Mouse (Mus musculus): ENCODE results near the gene Stac2. TPM values are rescaled to one million over a fixed set of nuclear protein-coding genes. Genes with fewer than 3 reads are reported as not detected.

The Stac2 gene
- total RNA-seq, 2 experiments from 2014 or later, result not detected

DNA sequence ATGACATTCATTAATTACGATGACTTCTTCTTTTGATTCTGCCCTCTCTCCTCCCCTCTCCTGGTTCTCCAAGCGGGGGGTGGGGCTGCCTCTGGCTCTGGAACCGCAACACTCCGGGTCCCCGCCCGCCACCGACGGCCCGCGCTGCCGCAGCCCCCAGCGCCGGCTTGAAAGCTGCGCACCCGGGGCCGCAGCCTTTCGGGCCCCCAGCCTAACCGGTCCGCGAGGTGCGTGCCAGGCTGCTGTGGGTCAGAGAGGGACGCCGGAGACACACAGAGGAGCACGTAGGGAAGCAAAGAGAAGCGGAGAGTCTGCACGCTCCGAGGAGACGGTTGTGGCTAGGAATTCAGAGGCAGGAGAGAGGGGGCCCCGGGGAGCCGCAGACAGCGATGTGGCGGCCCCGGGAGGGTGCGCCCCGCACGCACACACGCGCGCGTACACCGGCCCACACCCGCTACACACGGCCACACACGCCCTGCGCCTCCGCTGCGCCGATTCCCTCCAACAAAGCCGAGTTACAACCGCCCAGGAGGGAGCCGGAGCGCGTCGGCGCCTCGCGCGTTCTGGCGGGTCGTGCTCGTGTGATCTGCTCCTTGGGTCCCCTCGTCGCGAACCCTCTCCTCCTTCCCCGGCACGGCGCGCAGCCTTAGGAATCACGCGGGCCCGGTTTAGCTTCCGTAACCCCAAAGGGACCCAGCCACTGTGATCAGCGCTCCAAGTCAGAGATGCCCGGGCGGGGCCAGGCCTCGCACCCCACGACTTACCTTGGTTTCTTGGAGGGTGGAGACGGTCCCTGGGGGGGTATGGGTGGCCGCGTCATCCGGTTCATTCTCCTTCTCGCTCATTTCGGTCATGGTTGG, 903 bp downstream of the Stac2 start:
- ATAC-seq (replicated peaks; ENCODE audit: low FRiP score, low TSS enrichment, poor library complexity, severe bottlenecking), result no peak

DNA sequence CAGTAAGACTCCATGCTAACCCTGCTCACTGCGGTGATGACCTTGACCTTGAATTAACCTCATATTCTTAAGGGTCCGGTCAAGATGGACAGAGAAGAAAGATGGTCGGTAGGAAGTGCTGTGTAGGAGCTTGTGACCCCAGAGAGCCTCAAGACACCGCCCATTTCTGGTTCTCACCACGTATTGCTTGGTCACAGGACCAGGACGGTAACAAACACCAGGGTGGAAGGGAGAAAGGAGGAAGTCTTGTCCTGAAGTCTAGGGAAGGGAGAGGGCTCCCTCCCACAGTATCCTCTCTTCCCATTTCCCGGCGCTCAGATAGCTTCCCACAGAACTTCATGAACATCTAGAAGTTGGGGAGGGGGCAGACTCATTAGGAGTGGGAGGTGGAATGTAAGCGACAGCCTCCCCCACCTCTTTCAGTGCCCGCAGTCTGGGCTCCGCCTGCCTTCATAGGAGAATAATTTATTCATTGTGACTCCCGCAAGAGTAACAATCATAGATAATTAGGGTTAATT, 1.6 kb downstream of the Stac2 start:
- no peak for ATAC-seq (replicated peaks; ENCODE audit: low FRiP score, low TSS enrichment, poor library complexity, severe bottlenecking)

DNA sequence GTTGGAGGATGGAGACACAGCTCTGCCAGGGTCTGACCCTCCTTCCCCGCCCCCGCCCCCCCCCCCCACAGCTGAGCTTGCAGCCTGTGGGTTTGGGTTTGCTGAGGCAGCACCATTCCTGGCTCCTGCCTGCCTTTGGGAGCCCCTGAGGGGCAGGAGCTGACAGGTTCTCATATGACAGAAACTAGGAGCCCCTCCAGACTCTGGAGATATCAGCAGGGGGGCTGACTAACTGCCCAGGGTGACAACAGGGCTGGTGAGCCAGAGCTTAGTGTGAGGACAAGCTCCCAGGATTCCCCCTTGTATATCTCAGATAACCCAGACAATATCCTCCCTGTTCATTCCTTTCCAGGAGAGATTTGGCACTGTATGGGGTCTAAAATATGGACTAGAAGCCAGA, 2.3 kb downstream of the Stac2 start:
- no peak for ATAC-seq (replicated peaks; ENCODE audit: low FRiP score, low TSS enrichment, poor library complexity, severe bottlenecking)

DNA sequence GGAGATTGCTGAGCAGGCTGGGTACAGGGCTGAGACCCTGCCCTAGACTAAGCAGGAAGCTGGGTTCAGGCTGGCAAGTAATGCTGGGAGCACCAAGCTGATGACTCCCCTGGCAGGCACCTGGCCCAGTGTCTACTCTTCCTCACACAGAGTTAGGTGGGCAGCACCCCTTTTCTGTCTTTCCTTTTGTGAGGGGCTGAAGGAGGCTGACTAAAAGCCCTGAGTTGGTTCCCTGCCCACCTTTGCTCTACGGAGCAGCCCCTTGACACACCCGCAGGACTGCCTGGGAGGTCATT, 2.8 kb downstream of the Stac2 start:
- ATAC-seq (replicated peaks; ENCODE audit: low FRiP score, low TSS enrichment, poor library complexity, severe bottlenecking), result no peak

DNA sequence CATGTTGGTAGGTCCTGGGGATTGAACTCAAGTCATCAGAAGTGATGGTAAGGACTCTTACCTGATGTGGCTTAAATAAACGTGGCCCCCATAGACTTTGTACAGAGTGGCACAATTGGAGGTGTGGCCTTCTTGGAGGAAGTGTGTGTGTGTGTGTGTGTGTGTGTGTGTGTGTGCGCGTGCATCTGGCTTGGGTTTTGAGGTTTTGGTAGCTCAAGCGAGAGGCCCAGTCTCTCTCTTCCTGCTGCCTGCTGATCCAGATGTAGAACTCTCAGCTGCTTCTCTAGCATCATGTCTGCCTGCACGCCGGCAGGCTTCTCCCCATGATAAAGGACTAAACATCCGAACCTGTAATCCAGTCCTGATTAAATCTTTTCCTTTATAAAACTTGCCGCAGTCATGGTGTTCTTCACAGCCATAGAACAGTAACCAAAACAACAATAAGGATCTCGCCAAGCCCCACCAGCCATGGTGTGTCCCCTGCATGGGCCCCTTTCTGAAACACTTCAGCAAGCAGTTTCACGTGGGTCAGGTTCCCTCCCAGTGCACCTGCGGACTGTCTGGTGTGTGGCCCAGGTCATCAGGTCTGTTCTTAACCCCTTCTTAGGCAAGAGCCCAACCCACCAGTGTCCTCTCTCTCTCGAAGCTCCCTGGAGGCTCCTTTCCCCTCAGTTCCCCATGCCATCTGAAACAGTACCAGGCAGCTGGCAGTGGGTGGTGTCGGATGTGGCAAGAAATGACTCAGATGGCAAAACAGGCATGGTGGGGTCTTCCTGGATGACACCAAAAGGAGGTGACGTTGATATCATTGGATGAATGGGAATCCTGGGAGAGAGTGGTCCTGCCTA, 3.4 kb downstream of the Stac2 start:
- ATAC-seq (replicated peaks; ENCODE audit: low FRiP score, low TSS enrichment, poor library complexity, severe bottlenecking), result no peak

DNA sequence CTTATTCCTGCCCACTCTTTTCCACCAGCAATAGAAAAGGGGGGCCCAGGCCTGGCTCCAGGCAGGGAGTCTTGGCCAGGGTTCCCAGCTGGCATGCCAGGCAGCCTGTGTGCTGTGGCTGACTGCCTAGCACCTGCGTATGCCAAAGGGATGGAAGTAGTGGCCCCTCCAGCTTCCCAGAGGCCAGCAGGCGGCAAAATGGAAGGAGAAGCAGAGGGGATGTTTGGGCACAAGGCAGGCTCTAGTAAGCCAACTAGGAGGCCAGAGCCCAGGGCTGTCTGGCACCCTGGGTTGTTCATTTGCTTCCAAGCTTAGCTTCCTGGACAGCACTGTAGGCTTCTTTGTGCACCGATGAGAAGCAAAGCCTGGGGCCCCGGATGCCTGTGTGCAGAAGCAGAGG, 5.5 kb downstream of the Stac2 start:
- no peak for ATAC-seq (replicated peaks; ENCODE audit: low FRiP score, low TSS enrichment, poor library complexity, severe bottlenecking)

DNA sequence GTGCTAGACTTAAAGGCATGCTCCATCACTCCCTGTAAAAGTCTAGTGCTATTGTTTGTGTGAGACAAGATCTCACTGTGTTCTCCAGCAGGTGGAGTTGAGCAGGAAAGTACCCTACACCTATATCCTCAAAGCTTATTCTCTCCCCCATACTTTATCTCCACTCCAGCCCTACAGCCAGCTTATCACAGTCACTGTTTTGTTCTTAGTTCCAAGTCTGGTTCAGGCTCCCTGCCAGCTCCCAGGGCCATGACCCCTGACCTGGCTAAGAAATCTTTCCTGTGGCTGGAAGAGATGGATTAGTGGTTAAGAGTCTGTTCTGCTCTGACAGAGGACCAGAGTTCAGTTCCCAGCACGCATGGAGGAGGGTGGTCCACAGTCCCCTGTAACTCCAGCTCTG, 6.8 kb downstream of the Stac2 start:
- ATAC-seq (replicated peaks; ENCODE audit: low FRiP score, low TSS enrichment, poor library complexity, severe bottlenecking), result 0 out of 2 replicates have a peak, but pooled peaks have one; percentile 38

DNA sequence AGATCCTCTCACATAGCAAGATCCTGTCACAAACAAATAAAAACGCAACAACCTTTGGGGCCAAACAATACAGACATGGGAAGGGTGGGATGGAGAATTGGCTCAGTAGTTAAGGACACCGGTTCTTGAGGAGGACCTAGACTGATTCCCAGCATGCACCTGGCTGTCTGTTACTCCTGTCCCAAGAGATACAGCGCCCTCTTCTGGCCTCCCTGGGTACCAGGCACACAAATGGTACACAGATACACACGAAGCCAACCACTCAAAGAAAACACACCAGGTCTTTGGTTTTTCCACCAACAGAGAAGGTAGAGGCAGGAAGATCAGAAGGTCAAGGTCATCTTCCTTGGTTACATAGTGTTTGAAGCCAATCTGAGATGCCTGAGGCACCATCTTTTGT, 7.7 kb downstream of the Stac2 start:
- ATAC-seq (replicated peaks; ENCODE audit: low FRiP score, low TSS enrichment, poor library complexity, severe bottlenecking), result no peak

DNA sequence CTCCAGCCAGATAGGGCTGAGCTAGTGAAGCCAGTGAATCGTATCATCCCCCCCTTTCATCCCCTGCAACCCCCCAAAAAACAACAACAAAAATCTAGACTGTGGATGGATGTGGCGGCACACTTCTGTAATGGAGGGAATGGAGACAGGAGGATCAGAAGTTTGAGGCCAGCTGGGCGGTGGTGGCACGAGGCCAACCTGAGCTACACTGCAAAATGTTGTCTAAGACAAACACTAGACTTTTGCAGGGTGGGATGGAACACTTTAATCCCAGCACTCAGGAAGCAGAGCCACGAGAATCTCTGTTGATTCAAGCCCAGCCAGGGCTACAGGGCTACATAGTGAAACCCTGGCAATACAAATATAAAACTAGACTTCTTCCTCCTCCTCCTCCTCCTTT, 9.2 kb downstream of the Stac2 start:
- ATAC-seq (replicated peaks; ENCODE audit: low FRiP score, low TSS enrichment, poor library complexity, severe bottlenecking), result no peak

DNA sequence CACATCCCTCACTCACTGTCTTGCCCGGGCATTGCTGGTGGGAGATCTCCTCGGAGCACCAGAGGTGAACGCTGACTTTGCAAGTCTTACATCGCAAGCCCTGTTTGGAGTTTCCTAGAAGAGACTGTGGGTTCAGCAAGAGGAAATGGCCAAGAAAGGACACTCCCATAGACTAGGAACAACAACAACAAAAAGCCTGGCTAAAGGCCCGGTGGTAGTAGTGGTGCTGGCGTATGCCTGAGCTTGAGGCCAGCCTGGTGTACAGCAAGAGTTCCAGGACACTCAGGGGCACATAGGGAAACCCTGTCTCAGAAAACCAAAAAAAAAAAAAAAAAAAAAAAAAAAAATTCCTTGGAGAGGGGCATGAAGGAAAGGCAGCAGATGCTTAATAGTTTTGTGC, 10.5 kb downstream of the Stac2 start:
- ATAC-seq (replicated peaks; ENCODE audit: low FRiP score, low TSS enrichment, poor library complexity, severe bottlenecking), result no peak

DNA sequence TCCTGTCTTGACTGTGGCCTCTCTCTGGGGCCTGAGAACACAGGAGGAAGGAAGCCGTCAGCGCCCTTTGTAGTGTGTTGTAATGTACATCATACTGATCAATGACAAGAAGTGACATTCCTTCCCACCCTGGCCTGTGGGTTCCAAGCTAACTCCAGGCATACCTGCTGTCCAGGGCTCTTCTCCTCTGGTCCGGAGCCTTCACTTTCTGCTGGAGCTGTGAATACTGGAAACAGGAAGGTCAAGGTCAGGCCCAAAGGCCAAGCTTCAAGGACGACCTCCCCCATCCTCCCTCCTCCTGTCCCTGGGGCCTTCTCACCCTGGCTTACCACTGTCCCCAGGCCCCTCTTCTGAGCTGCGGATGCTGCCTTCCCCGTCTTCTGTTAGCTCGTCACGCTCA, 12.3 kb downstream of the Stac2 start:
- no peak for ATAC-seq (replicated peaks; ENCODE audit: low FRiP score, low TSS enrichment, poor library complexity, severe bottlenecking)

DNA sequence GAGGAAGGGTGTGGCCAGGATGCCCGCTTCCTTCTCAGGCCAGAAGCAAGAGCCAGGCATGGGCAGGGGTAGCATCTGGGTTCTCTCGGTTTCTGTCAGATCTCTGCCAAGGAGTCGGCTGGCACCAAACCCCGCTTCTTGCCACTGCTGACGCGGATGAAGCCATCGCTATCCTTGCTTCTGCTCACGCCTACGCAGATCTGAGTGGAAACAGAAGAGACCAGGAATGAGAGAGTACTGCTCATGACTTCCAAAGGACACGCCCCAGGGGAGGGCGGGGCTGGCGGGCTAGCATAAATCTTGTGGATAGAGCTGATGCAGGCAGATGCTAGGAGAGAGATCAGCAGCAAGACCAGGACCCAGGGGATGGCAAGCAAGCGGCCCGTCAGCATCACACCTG, 15.4 kb downstream of the Stac2 start:
- ATAC-seq (replicated peaks; ENCODE audit: low FRiP score, low TSS enrichment, poor library complexity, severe bottlenecking), result no peak

DNA sequence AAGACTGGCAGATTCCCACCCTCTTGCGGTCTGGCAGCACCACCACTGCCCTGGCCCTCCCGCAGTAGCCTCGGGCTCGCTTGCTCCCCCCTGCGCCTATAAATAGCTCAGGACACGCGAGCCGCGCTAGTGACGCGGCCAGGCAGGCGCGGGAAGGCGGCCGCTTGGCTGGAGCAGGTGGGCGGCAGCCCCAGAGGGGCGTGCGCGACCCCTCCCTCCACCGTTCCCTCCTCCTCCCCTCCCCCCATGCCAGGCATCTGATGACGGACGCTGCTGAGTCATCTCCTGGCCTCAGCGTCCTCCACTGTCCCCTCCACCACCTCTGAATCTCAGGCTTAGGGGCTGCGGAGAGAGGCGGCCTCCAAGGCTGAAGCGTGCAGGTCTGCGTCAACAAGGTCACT, 17.3 kb downstream of the Stac2 start:
- no peak for ATAC-seq (replicated peaks; ENCODE audit: low FRiP score, low TSS enrichment, poor library complexity, severe bottlenecking)

DNA sequence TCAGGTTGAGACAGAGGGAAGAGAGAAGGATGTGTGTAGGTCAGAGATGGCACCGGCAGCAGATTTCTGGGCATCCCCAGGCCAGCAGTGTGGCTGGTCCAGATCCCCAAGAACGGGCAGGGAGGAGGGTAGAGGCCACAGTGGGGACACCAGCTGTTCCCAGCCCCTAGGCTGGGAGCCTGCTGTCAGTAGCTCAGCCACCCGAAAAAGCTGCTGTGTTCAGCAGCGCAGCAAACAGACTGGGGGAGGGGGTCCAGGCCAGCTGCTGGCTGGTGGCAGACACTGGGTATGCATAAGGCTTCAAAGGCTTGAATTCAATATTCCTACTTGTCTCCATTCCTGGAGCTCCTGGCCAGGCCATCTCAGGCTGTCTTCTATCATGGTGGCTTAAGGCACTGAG, 18.4 kb downstream of the Stac2 start:
- ATAC-seq (replicated peaks; ENCODE audit: low FRiP score, low TSS enrichment, poor library complexity, severe bottlenecking), result no peak

DNA sequence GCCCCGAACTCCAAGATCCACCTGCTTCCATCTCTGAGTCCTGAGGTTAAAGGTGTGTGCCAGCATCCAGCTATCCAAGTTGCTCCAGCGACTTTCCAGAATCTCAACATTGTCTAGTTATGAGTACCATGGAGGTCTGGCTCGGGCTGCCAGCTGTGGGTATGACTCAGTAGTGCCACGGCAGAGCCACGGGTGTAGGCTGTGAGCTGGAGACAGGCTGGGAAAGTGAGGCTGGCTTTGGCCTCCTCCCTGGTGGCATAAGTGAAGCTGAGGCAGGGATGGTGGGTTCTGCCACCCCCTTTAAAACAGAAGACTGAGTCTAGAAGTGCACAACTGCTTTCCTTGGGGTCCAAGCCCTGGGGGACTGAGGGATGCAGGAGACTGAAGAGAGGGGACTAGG, 19.2 kb downstream of the Stac2 start:
- ATAC-seq (replicated peaks; ENCODE audit: low FRiP score, low TSS enrichment, poor library complexity, severe bottlenecking), result no peak

DNA sequence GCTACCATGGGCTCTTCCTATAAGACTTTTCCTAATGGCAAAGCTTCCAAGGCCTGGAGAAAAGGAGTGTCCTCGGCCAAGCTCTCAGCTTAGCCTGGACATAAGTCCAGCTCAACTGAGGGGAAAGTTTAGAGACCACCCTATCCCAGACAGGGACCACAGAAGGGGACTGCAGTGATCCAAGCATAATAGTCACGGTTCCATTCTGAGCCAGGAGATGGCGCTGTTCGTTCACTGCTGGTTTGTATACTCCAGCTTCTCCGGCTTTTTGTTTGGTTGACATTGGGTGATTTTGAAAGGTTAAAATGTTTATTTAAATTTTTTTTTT, 21.9 kb downstream of the Stac2 start:
- ATAC-seq (replicated peaks; ENCODE audit: low FRiP score, low TSS enrichment, poor library complexity, severe bottlenecking), result peak; percentile 45; the same call in 1 of the 2 replicates

DNA sequence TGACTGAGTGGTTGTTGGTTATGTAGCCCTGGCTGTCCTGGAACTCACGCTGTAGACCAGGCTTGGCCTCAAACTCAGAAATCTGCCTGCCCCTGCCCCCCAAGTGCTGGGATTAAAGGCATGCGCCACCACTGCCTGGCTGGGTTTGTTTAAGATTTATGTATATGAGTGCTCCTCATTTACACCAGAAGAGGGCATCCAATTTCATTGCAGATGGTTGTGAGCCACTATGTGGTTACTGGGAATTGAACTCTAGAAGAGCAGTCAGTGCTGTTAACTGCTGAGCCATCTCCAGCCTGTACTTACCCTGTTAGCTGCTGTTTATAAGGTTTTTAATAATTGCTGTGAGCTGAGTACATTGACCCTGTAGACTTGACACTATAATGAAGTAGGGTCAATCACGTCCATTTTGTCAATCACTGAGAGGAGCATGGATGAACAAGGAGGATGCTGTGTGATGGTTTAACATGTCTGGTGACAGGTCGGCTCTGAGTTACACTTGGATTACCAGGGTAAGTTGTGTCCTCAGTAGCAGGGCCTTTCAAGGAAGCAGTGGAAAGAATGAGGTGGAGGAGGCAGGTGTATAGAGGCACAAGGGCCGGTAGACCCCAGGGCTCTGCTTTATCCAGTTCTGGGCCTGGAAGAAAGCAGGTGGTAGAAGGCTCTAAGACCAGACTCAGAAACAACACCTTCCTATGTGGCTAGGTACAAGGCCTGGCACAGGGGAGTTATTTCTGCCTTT, 22.4 kb downstream of the Stac2 start:
- 0 out of 2 replicates have a peak, but pooled peaks have one; percentile 4 for ATAC-seq (replicated peaks; ENCODE audit: low FRiP score, low TSS enrichment, poor library complexity, severe bottlenecking)

DNA sequence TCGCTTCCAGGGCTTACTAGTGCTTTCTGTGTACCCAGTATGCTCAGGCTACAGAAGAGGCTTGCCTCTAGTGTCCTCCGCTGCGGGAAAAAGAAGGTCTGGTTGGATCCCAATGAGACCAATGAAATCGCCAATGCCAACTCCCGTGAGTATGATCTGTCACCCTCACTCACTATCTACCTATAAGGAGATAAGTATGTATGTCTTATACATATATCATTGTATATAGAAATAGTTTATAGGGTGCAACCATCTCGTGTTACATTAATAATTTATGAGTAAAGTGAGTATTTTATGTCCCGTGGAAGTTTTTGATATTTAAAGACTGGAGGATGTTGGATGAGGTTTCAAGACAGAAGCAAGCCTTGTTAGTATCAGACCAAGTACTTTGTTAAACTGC, 25.5 kb downstream of the Stac2 start:
- no peak for ATAC-seq (replicated peaks; ENCODE audit: low FRiP score, low TSS enrichment, poor library complexity, severe bottlenecking)

DNA sequence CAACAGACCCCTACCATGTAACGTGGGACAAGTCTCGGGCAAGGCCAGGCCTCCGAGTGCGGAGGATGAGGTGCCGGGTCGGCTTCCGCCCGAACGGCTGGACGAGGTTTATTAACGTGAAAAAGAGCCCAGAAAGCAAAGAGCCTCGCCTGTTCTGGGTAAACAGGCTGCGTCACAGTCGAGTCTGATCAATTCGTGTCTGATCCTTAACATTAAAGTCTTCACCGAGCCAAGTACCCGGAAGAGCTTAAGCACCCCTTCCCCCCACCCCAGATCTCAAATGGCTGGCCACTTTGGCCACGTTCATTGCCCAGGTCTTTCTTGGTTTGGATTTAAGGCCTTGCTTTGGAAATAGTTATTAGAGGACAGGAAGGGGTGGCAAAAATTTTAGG, 26.0 kb downstream of the Stac2 start:
- ATAC-seq (replicated peaks; ENCODE audit: low FRiP score, low TSS enrichment, poor library complexity, severe bottlenecking), result no peak

All from megakaryocyte-erythroid progenitor cell, adult 5-6 weeks (primary cell).